Mouse (Mus musculus): ENCODE data around the gene Kif6.

Gene Kif6

DNA sequence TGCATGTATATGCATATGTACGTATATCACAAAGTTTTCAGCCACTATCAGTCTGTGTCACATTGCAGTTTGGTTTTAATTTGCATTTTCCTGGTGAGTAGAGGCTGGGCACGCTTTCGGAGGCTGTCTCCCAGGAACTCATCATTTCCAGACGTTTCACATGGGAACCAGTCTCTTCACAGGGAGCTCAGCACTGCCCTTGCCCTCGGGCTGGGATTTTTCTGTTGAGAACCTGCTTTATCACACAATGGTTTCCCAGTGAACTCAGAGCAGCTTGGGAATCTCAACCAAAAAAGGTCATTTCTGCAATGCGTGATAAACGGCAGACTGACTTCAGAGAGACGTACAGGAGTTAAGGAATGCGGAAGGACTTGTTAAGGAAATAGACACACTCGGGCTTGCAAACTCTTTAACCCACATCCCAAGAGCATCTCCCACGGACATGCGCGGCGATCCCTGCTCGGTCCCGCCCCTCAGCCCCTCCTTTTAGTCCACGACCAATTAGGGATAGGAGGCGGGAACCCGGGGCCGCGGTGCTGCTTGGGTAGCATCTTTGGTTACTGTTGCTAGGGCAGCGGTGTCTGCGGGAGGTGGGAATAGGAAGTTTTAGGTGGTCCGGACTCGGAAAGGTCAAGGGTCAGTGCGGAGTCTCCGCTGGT is at the start of gene Kif6:
Gene Kif6, plus strand, starts transcription at position 560 of the 659 bp plus-strand sequence.
- ATAC-seq (ENCODE audit: low TSS enrichment): peak; percentile 99

DNA sequence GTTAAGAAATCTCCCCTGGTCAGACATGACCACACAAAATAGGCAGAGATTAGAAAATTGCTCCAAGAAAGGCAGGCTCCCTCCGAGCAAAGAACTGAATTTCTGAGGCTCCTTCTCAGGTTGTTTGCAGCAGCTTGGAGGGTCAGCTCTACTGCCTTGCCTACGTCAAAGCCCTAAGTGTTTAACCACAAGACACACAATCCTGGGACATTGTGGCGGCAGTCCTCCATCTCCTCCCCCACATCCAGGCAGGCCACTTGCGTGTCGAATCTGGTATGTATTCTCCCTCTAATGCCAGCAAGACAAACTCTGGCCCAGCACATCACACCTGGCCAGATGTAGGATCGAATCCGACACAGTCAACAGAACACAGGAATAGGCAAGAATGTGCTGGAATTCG is 46.2 kb upstream of the Kif6 start:
- ATAC-seq (ENCODE audit: low TSS enrichment): no peak

DNA sequence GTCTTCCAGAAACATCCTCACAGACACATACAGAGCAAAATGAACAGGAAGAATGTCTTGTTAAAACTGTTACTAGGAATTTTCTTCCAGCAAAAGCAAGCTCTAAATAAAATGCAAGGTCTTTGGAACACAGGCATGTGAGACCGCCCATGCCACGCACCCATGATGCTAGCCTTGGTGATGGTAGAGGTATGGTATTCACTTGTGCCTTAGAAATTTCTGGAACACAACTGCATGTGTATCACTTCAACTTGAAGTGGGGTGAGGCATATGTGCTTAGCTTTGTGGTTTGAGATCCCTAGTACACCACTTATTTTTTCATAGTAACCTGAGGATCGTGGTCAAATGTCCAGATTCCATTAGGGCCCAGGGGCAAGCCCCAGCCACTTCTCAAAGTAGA is 37.6 kb upstream of the Kif6 start:
- no peak for ATAC-seq (ENCODE audit: low TSS enrichment)

DNA sequence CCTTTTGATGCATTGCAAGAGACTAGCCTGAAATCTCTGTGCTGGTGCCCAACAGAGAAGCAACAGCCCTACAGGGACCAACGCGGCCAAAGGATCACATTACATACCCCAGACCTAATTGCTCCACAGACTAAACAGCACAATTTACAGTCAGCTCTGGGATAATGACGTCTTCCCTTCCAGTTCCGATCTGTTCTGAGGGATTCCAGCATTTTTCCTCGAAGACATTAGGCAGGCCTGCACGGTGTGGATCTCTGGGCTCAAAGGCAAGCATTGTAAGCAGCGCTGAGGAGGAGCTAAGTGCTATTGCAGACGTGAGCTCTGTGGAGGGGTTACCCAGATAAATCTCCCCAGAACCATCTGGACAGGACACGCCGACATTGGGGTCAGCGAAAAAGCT is 32.5 kb upstream of the Kif6 start:
- no peak for ATAC-seq (ENCODE audit: low TSS enrichment)

DNA sequence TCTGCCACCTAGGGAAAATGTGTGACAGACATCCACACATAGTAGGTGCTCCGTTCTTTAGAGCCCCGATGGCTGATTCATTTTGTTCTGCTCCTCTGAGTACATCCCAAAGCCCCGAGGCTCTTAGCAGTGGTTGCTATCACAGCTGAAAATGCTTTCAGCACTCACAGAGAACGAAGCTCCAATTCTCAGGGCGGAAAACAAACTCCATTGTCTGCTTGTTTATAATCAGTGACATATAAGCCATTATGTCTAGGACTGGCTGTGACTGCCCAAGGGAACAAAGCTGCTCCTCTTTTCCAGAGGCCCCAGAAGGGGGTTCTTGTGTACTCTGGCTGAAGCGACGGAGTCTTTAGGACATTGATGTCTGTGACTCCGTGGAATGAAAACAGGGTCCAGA is 24.9 kb upstream of the Kif6 start:
- peak; percentile 47; the same call in 1 of the 2 replicates for ATAC-seq (ENCODE audit: low TSS enrichment)

DNA sequence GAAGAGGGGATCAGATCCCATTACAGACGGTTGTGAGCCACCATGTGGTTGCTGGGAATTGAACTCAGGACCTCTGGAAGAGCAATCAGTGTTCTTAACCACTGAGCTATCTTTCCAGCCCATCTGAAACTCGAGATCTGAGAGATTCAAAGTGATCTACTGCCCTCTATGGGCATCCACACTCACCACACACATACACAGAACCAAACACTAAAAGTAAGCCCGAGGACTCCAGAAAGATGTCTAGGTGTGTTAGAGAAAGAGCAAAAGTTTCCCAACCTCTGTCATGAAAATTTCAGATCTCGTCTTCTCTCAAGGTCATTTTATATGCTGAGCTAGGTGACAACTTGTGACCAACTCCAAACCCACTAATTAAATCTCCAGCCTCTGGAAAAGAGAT is 9.5 kb upstream of the Kif6 start:
- ATAC-seq (ENCODE audit: low TSS enrichment): no peak

DNA sequence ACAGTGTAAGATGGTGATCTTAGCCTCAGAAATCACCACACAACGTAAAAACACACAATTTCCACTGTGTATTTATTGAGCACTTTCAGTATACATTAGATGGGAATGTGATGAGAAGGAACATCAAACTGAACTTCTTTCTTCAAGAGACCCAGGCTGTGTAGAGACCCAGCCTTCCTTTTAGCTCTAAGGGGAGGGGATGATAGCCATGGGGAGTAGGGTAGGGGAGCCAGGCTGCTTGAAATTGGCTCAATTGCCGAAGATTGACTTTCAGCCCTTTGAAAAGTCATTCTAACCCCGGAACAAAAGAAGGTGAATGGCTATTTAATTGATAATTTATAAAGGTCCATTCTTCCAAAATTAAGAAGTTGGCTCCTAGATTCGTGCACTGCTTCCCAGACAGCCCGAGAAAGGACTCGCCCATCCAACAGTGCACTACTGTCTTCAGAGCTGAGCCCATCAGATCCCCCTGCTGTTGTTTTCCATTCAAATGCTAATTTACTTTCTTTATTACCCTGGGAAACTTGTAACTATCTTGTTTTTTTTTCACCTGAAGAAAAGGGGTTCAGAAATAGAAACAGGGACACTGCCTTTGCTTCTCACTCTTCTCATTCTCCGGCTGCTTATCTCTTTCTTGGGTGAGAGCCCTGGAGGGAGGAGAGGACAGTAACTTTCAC is 7.4 kb upstream of the Kif6 start:
- no peak for ATAC-seq (ENCODE audit: low TSS enrichment)

DNA sequence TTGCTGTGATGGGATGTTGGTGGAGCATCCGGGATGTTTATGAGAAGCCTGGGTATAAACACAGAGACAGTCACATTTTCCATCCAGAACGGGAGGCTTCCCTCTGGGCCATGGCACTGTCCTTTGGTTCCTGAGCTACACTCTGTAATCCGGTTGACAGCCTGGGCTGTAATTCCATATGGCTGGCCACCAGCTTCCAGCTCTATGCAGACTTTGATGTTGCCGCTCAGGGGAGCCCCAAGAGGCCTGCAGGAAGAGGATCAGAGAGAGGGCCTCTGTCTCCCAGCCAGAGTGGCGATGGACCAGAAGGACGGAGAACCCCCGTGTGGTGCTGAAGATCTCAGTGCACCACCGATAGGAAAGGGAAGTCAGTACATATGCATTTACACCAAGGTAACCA is 4.6 kb upstream of the Kif6 start:
- ATAC-seq (ENCODE audit: low TSS enrichment): no peak

DNA sequence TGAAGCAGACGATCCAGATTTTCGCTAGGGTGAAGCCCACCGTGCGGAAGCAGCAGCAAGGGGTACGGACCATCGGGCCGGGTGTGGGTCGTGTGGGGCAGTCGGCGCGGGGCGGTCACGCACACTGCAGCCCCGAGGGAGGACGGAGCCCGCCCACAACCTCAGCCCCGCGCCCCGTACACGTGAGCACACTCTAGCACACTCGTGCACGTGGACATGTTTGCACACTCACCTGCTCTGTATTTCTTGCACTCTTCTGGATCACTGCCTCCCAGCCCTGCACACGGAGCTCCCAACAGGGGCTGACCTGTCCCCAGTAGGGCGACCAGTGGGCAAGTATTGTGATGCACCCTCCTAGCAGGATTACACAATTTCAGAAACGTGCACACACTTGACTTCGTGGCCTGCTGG is 310 bp downstream of the Kif6 start:
- ATAC-seq (ENCODE audit: low TSS enrichment): peak; percentile 46

DNA sequence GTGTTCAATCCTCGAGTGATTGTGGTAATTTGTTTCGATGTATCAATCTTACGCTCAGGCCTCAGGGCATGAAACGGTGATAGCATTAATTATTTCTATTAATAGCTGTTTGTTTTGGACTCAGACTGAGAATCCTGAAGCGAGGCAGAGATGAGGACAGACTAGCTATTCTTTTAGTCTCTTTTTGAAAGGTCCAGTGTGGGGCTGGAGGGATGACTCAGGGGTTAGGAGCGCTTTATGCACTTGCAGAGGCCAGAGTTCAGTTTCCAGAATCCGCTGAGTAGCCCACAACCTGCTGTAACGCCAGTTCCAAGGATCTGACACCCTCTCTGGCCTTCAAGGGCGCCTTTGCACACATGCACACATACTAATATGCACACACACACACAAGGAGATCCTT is 9.6 kb downstream of the Kif6 start:
- peak; percentile 42; the same call in 1 of the 2 replicates for ATAC-seq (ENCODE audit: low TSS enrichment)

DNA sequence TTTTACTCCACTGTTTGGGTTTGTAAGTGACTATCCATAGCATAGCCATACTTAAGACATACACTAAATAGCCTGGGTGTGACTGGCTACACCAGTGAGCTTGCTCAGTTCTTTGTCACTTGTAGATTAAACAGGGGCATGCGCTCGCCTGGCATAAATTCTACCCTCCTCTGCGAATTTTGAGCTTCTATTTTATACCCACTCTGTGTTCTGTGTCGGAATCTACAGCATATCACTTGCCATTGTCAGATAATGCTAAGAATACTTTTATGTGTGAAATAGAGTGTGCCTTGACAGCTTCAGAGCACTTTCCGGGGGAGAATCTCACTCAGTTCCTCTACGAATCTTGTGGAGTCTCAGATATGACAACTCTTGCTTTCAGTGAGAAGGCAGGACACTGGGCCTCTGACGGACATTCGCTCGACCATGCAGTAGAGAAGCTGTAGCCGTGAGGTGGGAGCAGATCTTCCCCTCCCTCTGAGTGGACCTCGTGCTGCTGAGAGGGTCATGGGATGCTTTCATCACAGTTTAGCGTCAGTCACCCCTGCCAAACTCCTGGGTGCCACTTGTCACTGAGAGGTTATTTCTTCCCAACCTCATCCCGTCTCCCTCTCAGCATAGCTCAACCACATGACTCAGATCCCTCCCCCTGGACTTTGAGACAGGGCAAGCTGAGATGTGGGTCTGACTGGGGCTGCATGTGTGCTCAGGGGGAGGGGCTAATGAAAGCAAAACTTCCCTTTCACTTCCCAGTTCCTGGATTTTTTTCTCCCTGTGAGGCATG is 12.3 kb downstream of the Kif6 start:
- ATAC-seq (ENCODE audit: low TSS enrichment): peak; percentile 86

DNA sequence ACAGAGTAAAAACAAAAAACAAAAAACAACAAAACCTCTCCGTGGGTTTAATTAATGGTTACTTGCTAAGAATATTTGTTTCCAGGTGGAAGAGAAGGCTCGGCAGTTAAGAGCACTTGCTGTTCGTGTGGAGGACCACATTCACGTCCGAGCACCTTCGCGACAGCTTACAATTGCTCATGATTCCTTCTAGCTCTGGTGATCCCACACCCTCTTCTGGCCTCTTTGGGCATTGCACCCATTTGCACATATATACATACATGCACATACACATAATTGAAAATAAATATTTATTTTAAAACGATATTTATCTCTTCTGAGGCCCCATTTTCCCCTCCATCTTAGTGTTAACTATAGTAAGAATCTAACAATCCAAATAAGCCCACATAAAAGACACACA is 13.9 kb downstream of the Kif6 start:
- no peak for ATAC-seq (ENCODE audit: low TSS enrichment)

DNA sequence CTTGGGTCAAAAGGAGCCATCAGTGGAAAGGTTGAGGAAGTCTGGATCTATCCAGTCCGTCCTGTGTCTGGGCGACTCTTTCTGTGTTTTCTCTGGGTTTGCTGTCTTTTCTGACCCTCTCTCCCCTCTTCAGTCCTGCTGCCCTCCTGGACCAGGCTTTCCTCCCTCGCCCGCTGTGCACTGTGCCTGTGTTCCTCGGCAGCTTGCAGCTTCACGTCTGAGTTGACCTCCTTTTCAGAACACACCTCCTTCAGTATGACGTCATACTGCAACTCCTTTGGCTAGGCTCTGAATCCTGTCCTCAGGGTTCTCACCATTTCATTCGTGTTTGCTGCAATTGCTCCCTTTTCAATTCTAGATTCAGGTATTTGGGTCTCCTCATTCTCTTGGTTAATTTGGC is 18.1 kb downstream of the Kif6 start:
- peak; percentile 77 for ATAC-seq (ENCODE audit: low TSS enrichment)

DNA sequence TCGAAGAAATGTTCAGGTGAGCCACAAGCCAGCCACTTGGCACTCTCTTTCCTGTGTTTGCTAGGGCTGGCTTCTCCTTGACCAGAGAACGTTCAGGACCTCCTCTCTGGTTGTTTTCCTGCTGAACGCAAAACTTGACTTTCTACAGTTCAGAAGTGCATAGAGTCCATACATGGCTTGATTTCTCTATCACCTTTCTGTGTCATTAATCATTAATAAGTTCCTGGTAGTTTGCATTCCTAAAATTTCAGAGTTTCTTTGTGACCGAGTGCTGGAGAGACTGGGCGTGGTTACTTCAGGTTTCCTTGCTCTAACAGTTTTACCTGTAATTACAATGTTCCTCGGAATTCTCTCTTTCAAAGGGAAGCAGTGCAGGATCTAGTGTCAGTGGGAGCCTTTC is 27.0 kb downstream of the Kif6 start:
- ATAC-seq (ENCODE audit: low TSS enrichment): no peak

DNA sequence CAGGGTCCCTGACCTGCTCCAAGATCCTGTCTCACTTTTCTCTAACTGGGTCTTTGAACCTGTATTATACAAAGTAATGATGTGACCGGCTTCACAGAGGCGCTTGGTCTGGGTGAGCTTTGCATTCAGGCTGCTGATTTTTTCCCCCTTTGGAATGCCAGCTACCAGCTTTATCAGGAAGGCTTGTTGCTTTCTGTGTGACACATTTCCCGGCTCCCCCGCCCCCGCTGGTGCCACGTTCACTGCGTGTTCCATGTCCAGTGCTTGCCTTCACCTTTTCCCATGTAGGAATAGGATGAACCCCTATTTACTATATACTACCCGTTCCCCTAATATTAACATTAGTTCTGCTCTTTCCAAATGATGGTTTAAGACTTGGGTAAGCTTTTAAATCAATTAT is 27.4 kb downstream of the Kif6 start:
- no peak for ATAC-seq (ENCODE audit: low TSS enrichment)

DNA sequence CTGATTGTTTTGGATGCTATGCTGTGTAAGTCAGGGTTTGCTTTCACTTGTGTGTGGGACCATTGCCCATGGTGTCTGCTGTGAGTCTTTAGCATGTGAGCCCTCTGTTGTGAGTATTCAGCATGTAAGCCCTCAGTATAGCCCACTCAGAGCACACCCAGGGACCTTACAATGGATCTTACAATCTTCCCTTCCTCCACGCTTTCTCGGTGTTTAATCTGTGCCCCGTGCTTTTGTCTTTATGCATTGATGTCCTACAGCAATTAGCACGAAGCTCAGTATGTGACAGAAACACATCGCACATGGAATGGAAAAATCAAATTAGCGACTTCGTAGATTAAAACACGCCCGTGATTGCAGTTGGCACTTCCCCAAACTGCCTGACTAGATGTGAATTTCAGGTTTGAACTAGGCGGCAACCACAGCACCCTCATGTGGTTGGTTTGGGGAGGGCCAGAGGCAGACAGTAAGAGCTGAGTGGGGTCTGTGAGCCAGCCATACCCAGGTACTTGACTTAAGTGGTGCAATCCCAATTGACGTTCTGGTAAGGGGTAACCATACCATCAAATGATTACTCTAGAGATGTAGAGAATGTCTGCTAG is 28.1 kb downstream of the Kif6 start:
- 0 out of 2 replicates have a peak, but pooled peaks have one; percentile 50 for ATAC-seq (ENCODE audit: low TSS enrichment)

DNA sequence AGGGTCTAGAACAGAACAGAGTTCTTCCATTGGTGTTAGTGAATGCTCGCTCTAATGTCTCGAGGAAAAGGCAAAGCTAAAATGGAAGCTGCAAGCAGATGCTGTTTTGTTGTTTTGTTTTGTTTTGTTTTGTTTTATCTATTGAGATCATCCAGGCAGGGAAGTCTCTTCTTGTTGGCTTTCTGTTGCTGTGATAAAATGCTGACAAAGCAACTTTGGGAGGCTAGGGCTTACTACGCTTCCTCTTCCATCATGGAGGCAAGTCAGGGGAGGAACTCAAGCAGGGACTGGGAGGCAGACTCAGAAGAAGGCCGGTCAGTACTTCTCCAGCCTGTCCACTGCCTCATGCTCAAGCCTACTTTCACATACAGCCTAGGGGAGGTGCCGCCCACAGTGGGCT is 31.3 kb downstream of the Kif6 start:
- no peak for ATAC-seq (ENCODE audit: low TSS enrichment)

DNA sequence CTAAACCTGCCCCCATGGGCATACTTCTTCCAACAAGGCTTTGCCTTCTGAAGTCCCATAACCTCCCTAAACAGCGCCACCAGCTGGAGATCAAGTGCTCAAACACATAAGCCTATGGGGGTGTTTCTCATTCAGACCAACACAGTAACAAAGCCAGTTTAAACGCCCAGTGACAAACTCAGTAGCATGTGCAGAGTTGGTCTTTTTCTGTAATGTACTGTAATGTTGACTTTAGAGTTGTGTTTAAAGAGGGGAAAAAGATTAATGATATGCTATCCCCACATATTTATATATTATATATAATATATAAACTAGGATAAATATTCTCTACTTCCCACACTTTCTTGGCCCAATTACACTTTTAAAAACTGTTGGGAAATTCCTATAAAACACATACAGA is 34.0 kb downstream of the Kif6 start:
- no peak for ATAC-seq (ENCODE audit: low TSS enrichment)

DNA sequence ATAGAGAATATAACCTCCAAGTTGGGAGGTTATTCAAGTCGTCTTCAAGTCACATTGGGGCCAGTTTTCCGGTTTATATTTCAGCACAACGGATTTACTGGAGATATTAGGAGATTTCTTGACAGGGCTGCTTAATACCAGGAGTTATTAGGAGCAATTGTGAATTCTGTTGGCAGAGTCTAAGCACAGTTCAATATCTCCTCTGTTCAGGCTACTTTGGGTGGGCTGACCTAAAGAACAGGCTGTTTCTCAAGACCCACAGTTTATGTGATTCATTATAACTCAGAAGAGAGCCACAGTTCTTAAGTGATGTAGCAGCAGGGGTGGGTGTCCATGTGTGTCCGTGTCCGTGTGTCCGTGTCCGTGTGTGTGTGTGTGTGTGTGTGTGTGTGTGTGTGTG is 34.5 kb downstream of the Kif6 start:
- no peak for ATAC-seq (ENCODE audit: low TSS enrichment)

DNA sequence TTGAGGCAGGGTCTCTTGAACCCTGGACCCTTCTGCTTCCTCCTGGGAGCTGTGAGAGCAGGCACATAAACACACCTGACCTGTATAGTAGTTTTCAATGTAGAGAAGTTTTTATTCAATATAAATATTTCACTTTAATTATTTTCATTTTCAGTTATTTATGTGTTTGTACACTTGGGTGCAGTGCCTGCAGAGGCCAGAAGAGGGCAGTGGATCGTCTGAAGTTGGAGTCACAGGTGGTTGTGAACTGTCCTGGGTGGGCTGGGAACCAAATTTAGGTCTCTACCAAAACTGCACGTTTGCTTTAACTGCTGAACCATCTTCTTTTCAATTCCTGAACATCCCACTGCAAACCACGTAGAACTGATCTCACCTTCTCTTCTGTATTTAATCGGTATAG is 35.4 kb downstream of the Kif6 start:
- no peak for ATAC-seq (ENCODE audit: low TSS enrichment)

DNA sequence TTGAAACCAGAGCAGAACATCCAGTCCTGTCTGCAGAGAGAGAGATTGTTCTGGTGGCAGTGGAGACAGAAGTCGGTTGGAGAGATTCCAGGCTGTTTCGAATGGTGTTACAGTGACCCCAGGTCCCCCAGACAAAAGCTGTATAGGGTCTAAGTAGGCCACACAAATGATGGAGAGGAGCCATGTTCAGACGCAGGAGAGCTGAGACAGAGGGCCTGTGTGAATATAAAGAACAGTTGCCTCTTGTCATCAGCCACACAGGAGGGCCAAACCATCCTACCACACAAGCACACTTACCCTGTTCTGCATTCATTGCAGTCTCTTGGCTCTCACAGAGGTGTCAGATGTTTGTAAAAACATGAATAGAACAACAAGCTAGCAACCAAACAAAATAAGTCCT is 37.4 kb downstream of the Kif6 start:
- no peak; the same call in 1 of the 2 replicates for ATAC-seq (ENCODE audit: low TSS enrichment)

DNA sequence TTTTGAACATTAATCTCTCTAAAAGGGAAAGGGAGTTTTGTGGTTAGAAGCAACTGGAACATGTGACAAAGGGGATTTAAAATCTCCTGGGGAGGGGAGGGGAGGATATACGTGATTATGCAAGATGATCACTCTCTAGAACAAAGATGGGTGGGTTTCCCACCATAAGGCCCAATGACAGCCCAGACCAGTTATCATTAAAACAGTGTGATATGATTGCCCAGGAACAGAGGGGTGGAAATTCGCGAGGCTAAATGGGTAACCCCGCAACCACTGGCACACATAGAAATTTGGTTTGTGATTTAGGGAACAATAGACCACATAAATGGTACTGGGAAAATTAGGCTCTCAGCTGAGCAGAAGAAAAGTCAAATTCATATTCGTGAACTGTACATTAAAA is 37.9 kb downstream of the Kif6 start:
- no peak for ATAC-seq (ENCODE audit: low TSS enrichment)

DNA sequence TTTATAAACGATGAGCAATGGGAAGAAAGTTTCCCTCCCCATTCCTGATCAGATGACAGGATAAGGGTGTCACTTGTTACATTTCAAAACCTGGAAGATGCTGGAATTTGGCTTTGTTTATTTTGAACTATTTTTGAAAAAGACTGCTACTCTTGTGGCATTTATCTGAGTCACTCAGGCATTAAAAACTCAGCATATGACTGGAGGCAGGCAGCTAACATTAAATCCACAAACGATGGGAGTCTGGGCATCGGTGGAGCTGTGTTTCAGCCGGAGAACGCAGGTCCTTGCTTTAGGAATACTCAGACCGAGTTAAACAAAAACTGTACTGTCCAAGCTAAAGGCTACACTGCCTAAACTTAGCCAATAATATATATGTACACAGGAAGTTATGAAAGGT is 46.7 kb downstream of the Kif6 start:
- no peak for ATAC-seq (ENCODE audit: low TSS enrichment)

All from frontal cortex, adult (tissue).